Mouse (Mus musculus) MEL (cell line): Measurements from ENCODE around the gene Tra2b. TPM values are rescaled to one million over a fixed set of nuclear protein-coding genes. Genes with fewer than 3 reads are reported as not detected.

ENCODE experiments used
- DNase-seq: peaks from one replicate; pipeline ENCODE4 v3.0.0; 2011; ENCODE audit warnings: low read depth, low spot score
- H3K27ac ChIP-seq: 2 replicates; pipeline ENCODE4 v1.5.1; 2012; ENCODE audit warnings: low read depth, mild to moderate bottlenecking, control low read depth, low read length, moderate library complexity; ENCODE audit not compliant: control insufficient read depth
- H3K27me3 ChIP-seq, 2 experiments: fragments of 150-350 bp in 1 of 2; sonication (generic) in 1 of 2; 2 replicates each; pipeline ENCODE4 v1.6.1; 2012; ENCODE audit warnings: low read length in 2 of 2, mild to moderate bottlenecking in 2 of 2, improper control_type of control experiment in 1 of 2, moderate library complexity in 1 of 2; ENCODE audit not compliant: insufficient read depth in 2 of 2, control insufficient read depth in 1 of 2
- H3K36me3 ChIP-seq, 2 experiments: 2 replicates each; pipeline ENCODE4 v1.6.1; 2012 to 2014; ENCODE audit warnings: low read length in 2 of 2, improper control_type of control experiment in 1 of 2, inconsistent platforms in 1 of 2, mild to moderate bottlenecking in 1 of 2; ENCODE audit not compliant: insufficient read depth in 2 of 2, control insufficient read depth in 1 of 2
- H3K4me1 ChIP-seq, 2 experiments: fragments of 150-350 bp in 1 of 2; sonication (generic) in 1 of 2; 2 replicates each; pipeline ENCODE4 v1.6.1; 2012; ENCODE audit warnings: low read length in 2 of 2, improper control_type of control experiment in 1 of 2, mild to moderate bottlenecking in 1 of 2; ENCODE audit not compliant: insufficient read depth in 2 of 2, control insufficient read depth in 1 of 2
- H3K4me3 ChIP-seq, 2 experiments: fragments of 150-350 bp in 1 of 2; sonication (generic) in 1 of 2; 2 replicates each; pipeline ENCODE4 v1.5.1; 2012; ENCODE audit warnings: low read depth in 2 of 2, low read length in 2 of 2, mild to moderate bottlenecking in 2 of 2, moderate library complexity in 2 of 2, control low read depth in 1 of 2, improper control_type of control experiment in 1 of 2; ENCODE audit not compliant: control insufficient read depth in 1 of 2, insufficient read depth in 1 of 2
- H3K79me2 ChIP-seq: 2 replicates; pipeline ENCODE4 v1.6.1; 2012; ENCODE audit warnings: mild to moderate bottlenecking, low read length, moderate library complexity; ENCODE audit not compliant: control insufficient read depth, poor library complexity, insufficient read depth
- H3K9ac ChIP-seq: 2 replicates; pipeline ENCODE4 v1.6.1; 2012; ENCODE audit warnings: low read depth, mild to moderate bottlenecking, control low read depth, low read length, moderate library complexity; ENCODE audit not compliant: control insufficient read depth, poor library complexity, severe bottlenecking
- H3K9me3 ChIP-seq: fragments of 150-350 bp; sonication (generic); replicated peaks from 2 replicates; pipeline ENCODE4 v1.6.1; 2012; ENCODE audit warnings: mild to moderate bottlenecking, low read length, improper control_type of control experiment, moderate library complexity; ENCODE audit not compliant: insufficient read depth
- BHLHE40 ChIP-seq: IDR thresholded peaks from 2 replicates; pipeline ENCODE4 v1.6.1; 2012; ENCODE audit warnings: low read depth, mild to moderate bottlenecking, inconsistent platforms, low read length, improper control_type of control experiment, borderline replicate concordance
- CHD1 ChIP-seq: IDR thresholded peaks from 2 replicates; pipeline ENCODE4 v1.6.1; 2012; ENCODE audit warnings: low read depth, mild to moderate bottlenecking, inconsistent platforms, low read length, improper control_type of control experiment
- CHD2 ChIP-seq: IDR thresholded peaks from 2 replicates; pipeline ENCODE4 v1.6.1; 2011; ENCODE audit warnings: low read length, improper control_type of control experiment
- CTCF ChIP-seq, 3 experiments: IDR thresholded peaks in 2 of 3; conservative IDR thresholded peaks in 1 of 3; 2 replicates each; pipeline ENCODE4 v1.5.1; 2011 to 2012; ENCODE audit warnings: low read length in 3 of 3, low read depth in 2 of 3, mild to moderate bottlenecking in 2 of 3, improper control_type of control experiment in 1 of 3, inconsistent platforms in 1 of 3, mixed read lengths in 1 of 3, moderate library complexity in 1 of 3; ENCODE audit not compliant: control insufficient read depth in 1 of 3, insufficient read depth in 1 of 3, poor library complexity in 1 of 3, severe bottlenecking in 1 of 3
- E2F4 ChIP-seq: IDR thresholded peaks from 2 replicates; pipeline ENCODE4 v1.6.1; 2011; ENCODE audit warnings: low read depth, low read length, improper control_type of control experiment, borderline replicate concordance
- ELF1 ChIP-seq: IDR thresholded peaks from 2 replicates; pipeline ENCODE4 v1.6.1; 2014; ENCODE audit warnings: low read depth, mild to moderate bottlenecking, inconsistent platforms, low read length, improper control_type of control experiment, moderate library complexity
- EP300 ChIP-seq, 2 experiments: IDR thresholded peaks; 2 replicates each; pipeline ENCODE4 v1.6.1; 2011; ENCODE audit warnings: improper control_type of control experiment in 2 of 2, low read length in 2 of 2, low read depth in 1 of 2, mild to moderate bottlenecking in 1 of 2
- ETS1 ChIP-seq: IDR thresholded peaks from 2 replicates; pipeline ENCODE4 v1.6.1; 2012; ENCODE audit warnings: low read depth, mild to moderate bottlenecking, inconsistent platforms, low read length, improper control_type of control experiment, moderate library complexity
- GABPA ChIP-seq: IDR thresholded peaks from 2 replicates; pipeline ENCODE4 v1.6.1; 2012; ENCODE audit warnings: low read depth, mild to moderate bottlenecking, inconsistent platforms, low read length, improper control_type of control experiment, moderate library complexity
- GATA1 ChIP-seq: IDR thresholded peaks from 2 replicates; pipeline ENCODE4 v1.6.1; 2011; ENCODE audit warnings: low read depth, low read length, improper control_type of control experiment
- HCFC1 ChIP-seq: IDR thresholded peaks from 2 replicates; pipeline ENCODE4 v1.6.1; 2012; ENCODE audit warnings: low read depth, mild to moderate bottlenecking, inconsistent platforms, low read length, improper control_type of control experiment, moderate library complexity
- JUND ChIP-seq: IDR thresholded peaks from 2 replicates; pipeline ENCODE4 v1.6.1; 2011; ENCODE audit warnings: low read depth, mild to moderate bottlenecking, improper control_type of control experiment, low read length
- KAT2A ChIP-seq: conservative IDR thresholded peaks from 2 replicates; pipeline ENCODE4 v1.6.1; 2012; ENCODE audit warnings: low read depth, low read length, improper control_type of control experiment, inconsistent platforms
- MAFK ChIP-seq: IDR thresholded peaks from 2 replicates; pipeline ENCODE4 v1.6.1; 2011; ENCODE audit warnings: low read depth, mild to moderate bottlenecking, low read length, improper control_type of control experiment, borderline replicate concordance
- MAZ ChIP-seq: IDR thresholded peaks from 2 replicates; pipeline ENCODE4 v1.6.1; 2012; ENCODE audit warnings: low read depth, mild to moderate bottlenecking, inconsistent platforms, low read length, improper control_type of control experiment
- MEF2A ChIP-seq: IDR thresholded peaks from 2 replicates; pipeline ENCODE4 v1.6.1; 2014; ENCODE audit warnings: low read depth, mild to moderate bottlenecking, inconsistent platforms, low read length, improper control_type of control experiment; ENCODE audit not compliant: poor library complexity, insufficient replicate concordance, severe bottlenecking; ENCODE audit errors: extremely low read depth
- MXI1 ChIP-seq: IDR thresholded peaks from 2 replicates; pipeline ENCODE4 v1.6.1; 2011; ENCODE audit warnings: mild to moderate bottlenecking, low read depth, low read length, improper control_type of control experiment
- MYB ChIP-seq: IDR thresholded peaks from 2 replicates; pipeline ENCODE4 v1.6.1; 2011; ENCODE audit warnings: mild to moderate bottlenecking, low read depth, low read length, improper control_type of control experiment
- MYC ChIP-seq: IDR thresholded peaks from 2 replicates; pipeline ENCODE4 v1.6.1; 2011; ENCODE audit warnings: low read depth, mild to moderate bottlenecking, low read length, improper control_type of control experiment, moderate library complexity
- NELFE ChIP-seq: IDR thresholded peaks from 2 replicates; pipeline ENCODE4 v1.6.1; 2011; ENCODE audit warnings: low read depth, low read length, improper control_type of control experiment
- NRF1 ChIP-seq: IDR thresholded peaks from 2 replicates; pipeline ENCODE4 v1.6.1; 2014; ENCODE audit warnings: low read depth, mild to moderate bottlenecking, inconsistent platforms, low read length, improper control_type of control experiment, moderate library complexity; ENCODE audit not compliant: poor library complexity, insufficient read depth, severe bottlenecking
- POLR2A ChIP-seq, 2 experiments: IDR thresholded peaks; 2 replicates each; pipeline ENCODE4 v1.6.1; 2011 to 2012; ENCODE audit warnings: low read length in 2 of 2, mild to moderate bottlenecking in 2 of 2, control low read depth in 1 of 2, improper control_type of control experiment in 1 of 2, low read depth in 1 of 2, moderate library complexity in 1 of 2; ENCODE audit not compliant: control insufficient read depth in 1 of 2, insufficient read depth in 1 of 2, poor library complexity in 1 of 2
- POLR2AphosphoS2 ChIP-seq: IDR thresholded peaks from 2 replicates; pipeline ENCODE4 v1.6.1; 2011; ENCODE audit warnings: low read length, improper control_type of control experiment
- POLR2AphosphoS5 ChIP-seq: IDR thresholded peaks from 2 replicates; pipeline ENCODE4 v1.6.1; 2012; ENCODE audit warnings: low read depth, borderline replicate concordance, mild to moderate bottlenecking, inconsistent platforms, low read length, moderate library complexity, mixed read lengths
- RAD21 ChIP-seq: IDR thresholded peaks from 2 replicates; pipeline ENCODE4 v1.6.1; 2011; ENCODE audit warnings: mild to moderate bottlenecking, low read depth, low read length, improper control_type of control experiment
- RCOR1 ChIP-seq: IDR thresholded peaks from 2 replicates; pipeline ENCODE4 v1.6.1; 2012; ENCODE audit warnings: low read depth, mild to moderate bottlenecking, inconsistent platforms, low read length, improper control_type of control experiment
- SIN3A ChIP-seq: IDR thresholded peaks from 2 replicates; pipeline ENCODE4 v1.6.1; 2012; ENCODE audit warnings: low read length, improper control_type of control experiment, inconsistent platforms
- SMC3 ChIP-seq: IDR thresholded peaks from 2 replicates; pipeline ENCODE4 v1.6.1; 2011; ENCODE audit warnings: low read depth, low read length, improper control_type of control experiment
- TAL1 ChIP-seq: IDR thresholded peaks from 2 replicates; pipeline ENCODE4 v1.6.1; 2012; ENCODE audit warnings: mild to moderate bottlenecking, inconsistent platforms, low read length, moderate library complexity, mixed read lengths
- TBP ChIP-seq: IDR thresholded peaks from 2 replicates; pipeline ENCODE4 v1.8.0; 2011; ENCODE audit warnings: low read depth, low read length, improper control_type of control experiment
- TCF12 ChIP-seq: IDR thresholded peaks from 2 replicates; pipeline ENCODE4 v1.6.1; 2014; ENCODE audit warnings: low read depth, mild to moderate bottlenecking, inconsistent platforms, low read length, improper control_type of control experiment, moderate library complexity
- UBTF ChIP-seq: IDR thresholded peaks from 2 replicates; pipeline ENCODE4 v1.6.1; 2012; ENCODE audit warnings: low read depth, mild to moderate bottlenecking, inconsistent platforms, low read length, improper control_type of control experiment, moderate library complexity, borderline replicate concordance; ENCODE audit not compliant: insufficient read depth
- USF1 ChIP-seq: IDR thresholded peaks from 2 replicates; pipeline ENCODE4 v1.6.1; 2014; ENCODE audit warnings: low read depth, mild to moderate bottlenecking, inconsistent platforms, low read length, improper control_type of control experiment, moderate library complexity
- USF2 ChIP-seq, 2 experiments: IDR thresholded peaks; 2 replicates each; pipeline ENCODE4 v1.6.1; 2011 to 2012; ENCODE audit warnings: improper control_type of control experiment in 2 of 2, low read length in 2 of 2, borderline replicate concordance in 1 of 2, inconsistent platforms in 1 of 2, low read depth in 1 of 2, mild to moderate bottlenecking in 1 of 2; ENCODE audit not compliant: insufficient read depth in 1 of 2
- ZC3H11A ChIP-seq: IDR thresholded peaks from 2 replicates; pipeline ENCODE4 v1.6.1; 2012; ENCODE audit warnings: low read depth, mild to moderate bottlenecking, inconsistent platforms, low read length, improper control_type of control experiment
- ZKSCAN1 ChIP-seq: IDR thresholded peaks from 2 replicates; pipeline ENCODE4 v1.6.1; 2012; ENCODE audit warnings: low read depth, mild to moderate bottlenecking, inconsistent platforms, low read length, improper control_type of control experiment, moderate library complexity
- ZMIZ1 ChIP-seq: IDR thresholded peaks from 2 replicates; pipeline ENCODE4 v1.6.1; 2012; ENCODE audit warnings: low read depth, mild to moderate bottlenecking, inconsistent platforms, low read length, improper control_type of control experiment, moderate library complexity
- ZNF384 ChIP-seq: IDR thresholded peaks from 2 replicates; pipeline ENCODE4 v1.6.1; 2012; ENCODE audit warnings: low read depth, mild to moderate bottlenecking, inconsistent platforms, low read length, improper control_type of control experiment
- polyA plus RNA-seq, 2 experiments: library from polyadenylated mRNA; stranded (reverse) in 1 of 2; unstranded in 1 of 2; fragments of >175 nt in 1 of 2; fragments of >200 nt in 1 of 2; gene quantifications; 2 replicates each; pipeline versions ENCODE4 v1.2.1 to v1.2.4; 2012; ENCODE audit warnings: low replicate concordance in 2 of 2, low read depth in 1 of 2; ENCODE audit not compliant: insufficient read length in 2 of 2, insufficient read depth in 1 of 2, missing spikeins in 1 of 2
- total RNA-seq: library from RNA; depleted of rRNA; stranded (reverse); fragments of 300-350 nt; gene quantifications from 2 replicates; pipeline ENCODE4 v1.2.3, GENCODE M21; 2012

The Tra2b gene
- total and polyA plus RNA-seq, 3 experiments = 154 to 286 (median 263) TPM

DNA sequence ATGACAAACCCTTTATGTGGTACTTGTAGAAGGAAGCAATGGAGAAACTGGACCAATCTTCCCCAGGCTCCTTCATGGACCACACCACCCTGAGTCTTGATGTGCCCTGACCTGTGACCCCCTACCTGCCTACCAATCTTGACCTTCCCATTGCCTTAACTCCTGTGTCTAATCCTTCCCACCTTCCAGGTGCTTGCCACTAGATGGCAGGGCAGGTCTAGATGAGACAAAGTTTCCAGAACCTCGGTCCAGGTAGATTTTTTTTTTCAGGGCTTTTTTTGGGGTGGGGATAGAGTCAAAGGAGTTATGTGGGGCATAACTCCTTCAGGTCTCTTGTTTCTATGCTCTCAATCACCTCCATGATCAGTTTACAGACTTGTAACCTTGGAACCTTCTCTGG lies 44.8 kb upstream of the Tra2b start:
- H3K79me2 ChIP-seq = no peaks in the 10 kb centered on the region
- H3K27ac ChIP-seq = no peak overlapping the region
- no peaks in the 10 kb centered on the region for H3K27me3 ChIP-seq
- H3K9me3 ChIP-seq = no peaks in the 10 kb centered on the region
- peak; percentile 16 for DNase-seq
- no peak overlapping the region for H3K9ac ChIP-seq
- peaks cover 0 to 9% of the 10 kb centered on the region in 2 experiments; a peak in 2 of 4 replicates for H3K36me3 ChIP-seq
- H3K4me1 ChIP-seq = peaks cover 0 to 3% of the 10 kb centered on the region in 2 experiments; a peak in 1 of 4 replicates
- H3K4me3 ChIP-seq = no peak overlapping the region
- no peak for TF ChIP-seq ZKSCAN1
- TF ChIP-seq EP300 (IDR thresholded peaks at IDR 0.05; ENCODE audit: low read depth in 1 of 2, low read length in 2 of 2) = no peak
- no peak for TF ChIP-seq MXI1
- no peak for TF ChIP-seq ETS1
- TF ChIP-seq GABPA = no peak
- peak in 2 of 3 experiments; percentile 59 to 66; a peak in 5 of 6 replicates for TF ChIP-seq CTCF (IDR thresholded peaks at IDR 0.05 in 2 of 3, conservative IDR thresholded peaks at IDR 0.05 in 1 of 3; ENCODE audit: control insufficient read depth in 1 of 3, insufficient read depth in 1 of 3, low read depth in 2 of 3, low read length in 3 of 3, poor library complexity in 1 of 3, severe bottlenecking in 1 of 3)
- no peak for TF ChIP-seq JUND
- TF ChIP-seq MAZ = no peak
- no peak for TF ChIP-seq POLR2A (IDR thresholded peaks at IDR 0.05; ENCODE audit: control insufficient read depth in 1 of 2, insufficient read depth in 1 of 2, low read depth in 1 of 2, low read length in 2 of 2, poor library complexity in 1 of 2)
- no peak for TF ChIP-seq KAT2A
- TF ChIP-seq RAD21 = peak; percentile 71
- no peak for TF ChIP-seq MYB
- TF ChIP-seq TAL1 = no peak
- TF ChIP-seq SMC3 = peak; percentile 69
- TF ChIP-seq USF1 = no peak
- TF ChIP-seq USF2 (IDR thresholded peaks at IDR 0.05; ENCODE audit: borderline replicate concordance in 1 of 2, insufficient read depth in 1 of 2, low read depth in 1 of 2, low read length in 2 of 2) = no peak
- TF ChIP-seq CHD2 = no peak
- no peak for TF ChIP-seq GATA1
- TF ChIP-seq ZNF384 = 0 out of 2 replicates have a peak, but pooled peaks have one; percentile 16
- no peak for TF ChIP-seq MYC
- no peak for TF ChIP-seq ZMIZ1
- no peak for TF ChIP-seq UBTF
- no peak for TF ChIP-seq TBP
- TF ChIP-seq SIN3A = no peak
- TF ChIP-seq NELFE = no peak
- TF ChIP-seq ELF1 = no peak
- no peak for TF ChIP-seq MAFK
- no peak for TF ChIP-seq MEF2A
- no peak for TF ChIP-seq NRF1
- TF ChIP-seq TCF12 = no peak
- no peak for TF ChIP-seq BHLHE40
- no peak for TF ChIP-seq E2F4
- no peak for TF ChIP-seq POLR2AphosphoS5
- no peak for TF ChIP-seq HCFC1
- TF ChIP-seq ZC3H11A = peak; percentile 36
- no peak for TF ChIP-seq RCOR1
- no peak for TF ChIP-seq POLR2AphosphoS2
- TF ChIP-seq CHD1 = no peak
